Mouse (Mus musculus) hindbrain, embryonic 13.5 days (tissue): ENCODE data around the gene Zfp429. TPM values are rescaled to one million over a fixed set of nuclear protein-coding genes. Genes with fewer than 3 reads are reported as not detected.
"Not testable (repeated sequence)": the region's sequence is repeated elsewhere in the genome, so short reads cannot be mapped to it uniquely, and the experiment has no call there.

Experiments
- ATAC-seq: fragments of 200-750 bp; cut with Nextera tagmentation; 2 replicates; pipeline ENCODE4 v1.8.0; 2017; ENCODE audit warnings: moderate TSS enrichment; ENCODE audit not compliant: low FRiP score
- H3K27ac ChIP-seq: fragments of 300-500 bp; sonication (generic); 2 replicates; pipeline ENCODE4 v1.5.1; 2015; ENCODE audit warnings: inconsistent platforms, mild to moderate bottlenecking, moderate library complexity
- H3K27me3 ChIP-seq: fragments of 300-500 bp; sonication (generic); 2 replicates; pipeline ENCODE4 v1.6.1; 2015; ENCODE audit warnings: mild to moderate bottlenecking, inconsistent platforms
- H3K36me3 ChIP-seq: fragments of 300-500 bp; sonication (generic); 2 replicates; pipeline ENCODE4 v1.6.1; 2015; ENCODE audit warnings: mild to moderate bottlenecking, inconsistent platforms
- H3K4me1 ChIP-seq: fragments of 300-500 bp; sonication (generic); replicated peaks from 2 replicates; pipeline ENCODE4 v1.6.1; 2015; ENCODE audit warnings: inconsistent platforms
- H3K4me2 ChIP-seq: fragments of 300-500 bp; sonication (generic); 2 replicates; pipeline ENCODE4 v1.6.1; 2015; ENCODE audit warnings: inconsistent platforms, mild to moderate bottlenecking, moderate library complexity
- H3K4me3 ChIP-seq: fragments of 300-500 bp; sonication (generic); 2 replicates; pipeline ENCODE4 v1.5.1; 2015; ENCODE audit warnings: mild to moderate bottlenecking, inconsistent platforms
- H3K9ac ChIP-seq: fragments of 300-500 bp; sonication (generic); 2 replicates; pipeline ENCODE4 v1.6.1; 2015; ENCODE audit warnings: mild to moderate bottlenecking, inconsistent platforms
- H3K9me3 ChIP-seq: fragments of 300-500 bp; sonication (generic); 2 replicates; pipeline ENCODE4 v1.6.1; 2016; ENCODE audit warnings: inconsistent platforms
- WGBS: fragments of 180-500 bp; shearing (Covaris S2); methylation state at CpG from one replicate; pipeline ENCODE4 v1.1.7; 2015; 5-methylcytosine and 5-hydroxymethylcytosine counted together
- polyA plus RNA-seq: library from polyadenylated mRNA; unstranded; fragments of >200 nt; fragmentation: Nextera tagmentation; extraction: Ambion mirVana; gene quantifications from 2 replicates; pipeline ENCODE4 v1.2.1, GENCODE M21; 2015

Zfp429 gene
- polyA plus RNA-seq = 3.4 and 5.0 TPM in 2 replicates

DNA sequence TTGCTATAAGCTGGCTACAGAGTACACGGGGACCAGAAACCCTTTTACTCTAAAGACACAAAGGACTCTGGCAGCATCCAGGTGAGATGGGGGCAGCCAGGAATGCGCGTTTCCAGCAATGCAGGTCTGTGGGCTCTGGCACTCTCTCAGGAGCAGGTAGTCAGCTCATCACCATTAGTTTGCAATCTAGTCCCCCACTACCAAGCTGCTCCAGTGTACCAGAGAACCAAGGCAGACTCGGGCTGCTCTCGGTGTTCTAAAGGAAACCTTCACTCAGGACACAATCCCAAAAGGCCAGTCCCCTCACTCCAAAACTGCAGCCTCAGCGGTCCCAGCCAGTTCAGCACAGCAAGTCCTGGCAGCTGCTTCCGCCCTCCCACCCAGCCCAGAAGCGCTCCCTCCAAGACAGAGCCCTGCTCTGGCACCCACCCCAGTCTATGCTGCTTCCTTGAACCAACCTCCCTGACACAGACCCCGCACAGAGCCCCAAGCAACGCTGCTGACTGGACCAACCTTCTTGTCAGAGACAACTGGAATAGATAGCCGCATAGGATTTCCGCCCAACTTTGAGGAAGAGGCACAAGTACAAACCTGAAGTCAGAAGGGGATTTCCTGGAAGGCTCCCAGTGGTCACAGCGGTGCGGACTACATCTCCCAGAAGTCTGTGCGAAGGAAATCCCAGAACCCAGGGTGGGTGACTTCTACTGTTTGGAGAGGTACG lies at the start of gene Zfp429:
Gene Zfp429 (minus strand): TSS at position 637 of the 721 bp plus-strand sequence.
- H3K36me3 ChIP-seq, H3K4me1 ChIP-seq, H3K27me3 ChIP-seq, H3K27ac ChIP-seq, H3K9me3 ChIP-seq: not testable (repeated sequence)
- ATAC-seq = peak; percentile 97
- peak within 1 kb of the TSS; percentile 63 for H3K4me2 ChIP-seq
- 4% methylated on average over 15 of the region's 16 CpGs for WGBS
- peak within 1 kb of the TSS; percentile 58 for H3K4me3 ChIP-seq
- H3K9ac ChIP-seq = peak within 1 kb of the TSS; percentile 66

DNA sequence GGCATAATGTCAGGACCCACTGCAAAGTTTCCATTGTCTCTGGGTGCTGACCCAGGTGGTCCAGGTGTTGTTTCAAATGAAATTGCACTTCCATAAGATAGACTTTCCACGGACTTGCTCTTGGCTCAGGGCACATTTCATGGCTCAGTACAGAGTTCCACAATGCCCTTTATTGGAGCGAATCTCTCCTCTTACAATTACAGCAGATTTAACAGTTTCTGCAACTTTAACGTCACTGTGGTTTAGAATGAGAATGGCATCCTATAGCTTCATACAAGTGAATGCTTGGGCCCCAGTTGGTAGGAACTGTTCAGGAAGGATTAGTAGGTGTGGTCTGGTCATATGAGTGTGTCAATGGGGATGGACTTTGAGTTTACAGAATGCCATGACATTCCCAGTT lies 37.5 kb upstream of the Zfp429 start:
- H3K27ac ChIP-seq, H3K4me1 ChIP-seq, H3K4me2 ChIP-seq, ATAC-seq, H3K4me3 ChIP-seq, H3K9me3 ChIP-seq, H3K36me3 ChIP-seq, H3K27me3 ChIP-seq, H3K9ac ChIP-seq: not testable (repeated sequence)
- WGBS = 93% methylated on average over 1 of the region's 3 CpGs

DNA sequence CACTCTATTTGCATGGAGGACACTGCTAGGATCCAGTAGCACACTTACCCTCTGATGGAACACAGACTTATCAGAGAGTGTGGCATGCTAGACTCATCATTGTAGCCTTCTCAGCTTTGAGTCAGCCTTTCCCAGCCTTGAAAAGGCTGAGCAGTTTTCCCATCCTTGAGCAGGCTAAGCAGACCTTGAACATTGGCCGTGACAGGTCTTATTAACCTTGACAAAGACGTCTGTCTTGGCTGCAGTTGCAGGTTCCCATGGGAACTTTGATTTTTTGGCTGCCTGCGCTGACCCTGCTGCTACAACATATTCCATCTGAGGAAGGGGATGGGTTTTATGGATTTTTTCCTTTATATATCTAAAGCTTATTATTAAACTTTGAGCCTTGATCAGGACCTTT lies 28.5 kb upstream of the Zfp429 start:
- 66% methylated on average over 3 of the region's 3 CpGs for WGBS
- ATAC-seq = no peak

GRCm38 (mm10) chr13:67425699-67426098 lies 26.1 kb upstream of the Zfp429 start:
- not testable (repeated sequence) for H3K27me3 ChIP-seq, H3K9ac ChIP-seq, H3K27ac ChIP-seq, H3K4me2 ChIP-seq, H3K9me3 ChIP-seq, ATAC-seq, H3K4me1 ChIP-seq, H3K4me3 ChIP-seq, H3K36me3 ChIP-seq

More for the DNA sequence above, 28.5 kb upstream of the Zfp429 start:
- Histone ChIP-seq H3K9me3 (no peaks in the 10 kb centered on the region), H3K4me3 (no peak overlapping the region), H3K9ac (no peak overlapping the region), H3K4me2 (no peak overlapping the region), H3K36me3 (no peaks in the 10 kb centered on the region), H3K4me1 (no peaks in the 10 kb centered on the region), H3K27me3 (no peaks in the 10 kb centered on the region), H3K27ac (no peak overlapping the region)

- not testable (repeated sequence) for H3K9ac ChIP-seq, ATAC-seq, H3K4me1 ChIP-seq, H3K27me3 ChIP-seq, H3K4me2 ChIP-seq, H3K9me3 ChIP-seq, H3K4me3 ChIP-seq, H3K36me3 ChIP-seq, H3K27ac ChIP-seq
- WGBS = 81% methylated on average over 2 of the region's 2 CpGs
Observed at GRCm38 (mm10) chr13:67422532-67422931, 22.9 kb upstream of the Zfp429 start.

- Histone ChIP-seq H3K27ac (no peak within 1 kb of the TSS), H3K27me3 (peaks cover 9% of the 10 kb centered on the region; the same call in 1 of the 2 replicates), H3K4me3 (peak within 1 kb of the TSS; percentile 57), H3K36me3 (no peaks in the 10 kb centered on the region), H3K4me2 (peak within 1 kb of the TSS; percentile 71), H3K4me1 (peaks cover 8% of the 10 kb centered on the region), H3K9me3 (no peaks in the 10 kb centered on the region), H3K9ac (peak within 1 kb of the TSS; percentile 69)
- WGBS = 3% methylated on average over 22 of the region's 22 CpGs
- ATAC-seq = peak; percentile 89
Observed at GRCm38 (mm10) chr13:67421207-67421857, 21.7 kb upstream of the Zfp429 start, which contains the start of gene Zfp459. Gene Zfp459 (minus strand): TSS chr13:67421418.

DNA sequence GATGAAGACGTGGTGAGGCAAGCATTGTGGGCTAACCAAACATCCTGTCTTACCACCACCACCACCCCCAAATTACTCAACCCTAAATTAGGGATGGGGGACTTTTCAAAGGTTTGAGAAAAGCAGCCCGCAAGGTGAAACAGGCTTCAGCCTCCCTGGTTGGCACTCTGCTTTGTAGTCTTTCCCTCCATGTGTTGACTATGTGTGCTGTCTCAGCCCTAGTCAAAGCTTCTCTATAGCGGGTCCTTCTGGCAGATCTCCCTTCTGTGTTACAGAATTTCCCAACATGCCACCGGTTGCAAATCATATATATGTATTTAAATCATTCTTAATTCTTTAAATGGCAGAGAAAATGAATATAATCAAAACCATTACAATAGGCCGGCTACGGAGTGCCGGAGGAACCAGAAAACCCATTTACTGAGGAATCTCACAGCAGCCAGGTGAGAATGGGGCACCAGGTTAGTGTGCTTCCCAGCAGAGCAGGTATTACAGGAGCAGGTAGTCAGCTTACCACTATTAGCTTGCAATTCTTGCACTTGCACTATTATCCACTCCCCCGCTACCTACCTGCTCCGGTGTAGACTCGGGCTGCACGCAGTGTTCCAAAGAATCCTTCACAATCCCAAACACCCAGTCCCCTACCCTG lies 21.1 kb upstream of the Zfp429 start:
- peak overlapping the region; percentile 57 for H3K4me3 ChIP-seq
- H3K27me3 ChIP-seq = peaks cover 9% of the 10 kb centered on the region; the same call in 1 of the 2 replicates
- no peak overlapping the region for H3K27ac ChIP-seq
- H3K4me1 ChIP-seq = peaks cover 8% of the 10 kb centered on the region
- peak; percentile 58 for ATAC-seq
- H3K4me2 ChIP-seq = peak overlapping the region; percentile 71
- H3K9me3 ChIP-seq = no peaks in the 10 kb centered on the region
- no peaks in the 10 kb centered on the region for H3K36me3 ChIP-seq
- H3K9ac ChIP-seq = peak overlapping the region; percentile 69
- 39% methylated on average over 11 of the region's 11 CpGs for WGBS

- Histone ChIP-seq H3K4me2 (no peak overlapping the region), H3K36me3 (no peaks in the 10 kb centered on the region), H3K27me3 (no peaks in the 10 kb centered on the region), H3K9ac (no peak overlapping the region), H3K27ac (no peak overlapping the region), H3K4me1 (peaks cover 8% of the 10 kb centered on the region), H3K9me3 (no peaks in the 10 kb centered on the region), H3K4me3 (no peak overlapping the region)
- ATAC-seq = no peak
- 89% methylated on average over 3 of the region's 3 CpGs for WGBS
Observed at GRCm38 (mm10) chr13:67416811-67417210, 17.2 kb upstream of the Zfp429 start.

- H3K27ac ChIP-seq = no peak overlapping the region
- 88% methylated on average over 6 of the region's 6 CpGs for WGBS
- no peak overlapping the region for H3K9ac ChIP-seq
- H3K36me3 ChIP-seq = no peaks in the 10 kb centered on the region
- no peak overlapping the region for H3K4me3 ChIP-seq
- no peak for ATAC-seq
- H3K4me2 ChIP-seq = no peak overlapping the region
- 0 out of 2 replicates have a peak, but pooled peaks cover under 1% of the 10 kb centered on the region for H3K4me1 ChIP-seq
- no peaks in the 10 kb centered on the region for H3K27me3 ChIP-seq
- H3K9me3 ChIP-seq = no peaks in the 10 kb centered on the region
Observed at GRCm38 (mm10) chr13:67415759-67416158, 16.1 kb upstream of the Zfp429 start.

GRCm38 (mm10) chr13:67413634-67414033 lies 14.0 kb upstream of the Zfp429 start:
- not testable (repeated sequence) for H3K9ac ChIP-seq, H3K4me1 ChIP-seq, ATAC-seq, H3K27me3 ChIP-seq, H3K27ac ChIP-seq, H3K4me2 ChIP-seq, H3K9me3 ChIP-seq, H3K4me3 ChIP-seq, H3K36me3 ChIP-seq
- WGBS = 72% methylated on average over 3 of the region's 3 CpGs

GRCm38 (mm10) chr13:67376255-67376654 lies 23.4 kb downstream of the Zfp429 start:
- WGBS = 59% methylated on average over 3 of the region's 3 CpGs
- H3K36me3 ChIP-seq, H3K4me2 ChIP-seq, ATAC-seq, H3K4me3 ChIP-seq, H3K9ac ChIP-seq, H3K9me3 ChIP-seq, H3K27me3 ChIP-seq, H3K4me1 ChIP-seq, H3K27ac ChIP-seq: not testable (repeated sequence)

DNA sequence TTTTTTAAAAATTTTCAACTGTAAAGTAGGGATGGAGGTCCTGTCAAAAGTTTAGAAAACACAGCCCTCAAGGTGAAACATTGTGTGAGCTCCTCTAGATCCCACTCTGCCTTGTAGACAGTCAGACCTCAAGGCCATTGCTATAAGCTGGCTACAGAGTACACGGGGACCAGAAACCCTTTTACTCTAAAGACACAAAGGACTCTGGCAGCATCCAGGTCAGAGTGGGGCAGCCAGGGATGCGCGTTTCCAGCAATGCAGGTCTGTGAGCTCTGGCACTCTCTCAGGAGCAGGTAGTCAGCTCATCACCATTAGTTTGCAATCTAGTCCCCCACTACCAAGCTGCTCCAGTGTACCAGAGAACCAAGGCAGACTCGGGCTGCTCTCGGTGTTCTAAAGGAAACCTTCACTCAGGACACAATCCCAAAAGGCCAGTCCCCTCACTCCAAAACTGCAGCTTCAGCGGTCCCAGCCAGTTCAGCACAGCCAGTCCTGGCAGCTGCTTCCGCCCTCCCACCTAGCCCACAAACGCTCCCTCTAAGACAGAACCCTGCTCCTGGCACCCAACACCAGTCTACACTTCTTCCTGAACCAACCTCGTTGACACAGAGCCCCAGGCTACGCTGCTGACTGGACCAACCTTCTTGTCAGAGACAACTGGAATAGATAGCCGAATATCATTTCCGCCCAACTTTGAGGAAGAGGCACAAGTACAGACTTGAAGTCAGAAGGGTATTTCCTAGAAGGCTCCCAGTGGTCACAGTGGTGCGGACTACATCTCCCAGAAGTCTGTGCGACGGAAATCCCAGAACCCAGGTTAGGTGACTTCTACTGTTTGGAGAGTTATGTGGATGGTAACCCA lies 24.3 kb downstream of the Zfp429 start, which contains the start of the genes Gm28041 and Zfp456:
Gene Gm28041 (minus strand): TSS at position 684 of the 862 bp plus-strand sequence.
Gene Zfp456 (minus strand): TSS at position 761 of the 862 bp plus-strand sequence.
- not testable (repeated sequence) for H3K27ac ChIP-seq, H3K4me1 ChIP-seq, H3K36me3 ChIP-seq, H3K9me3 ChIP-seq, H3K27me3 ChIP-seq
- H3K9ac ChIP-seq = peak within 1 kb of the TSS; percentile 61; the same call in 1 of the 2 replicates
- H3K4me2 ChIP-seq = peak within 1 kb of the TSS; percentile 58
- WGBS = 23% methylated on average over 15 of the region's 15 CpGs
- peak within 1 kb of the TSS; percentile 39 for H3K4me3 ChIP-seq
- peak; percentile 96 for ATAC-seq
